ENCODE assay signal across 11 mouse cellular contexts in the genomic region with DNA sequence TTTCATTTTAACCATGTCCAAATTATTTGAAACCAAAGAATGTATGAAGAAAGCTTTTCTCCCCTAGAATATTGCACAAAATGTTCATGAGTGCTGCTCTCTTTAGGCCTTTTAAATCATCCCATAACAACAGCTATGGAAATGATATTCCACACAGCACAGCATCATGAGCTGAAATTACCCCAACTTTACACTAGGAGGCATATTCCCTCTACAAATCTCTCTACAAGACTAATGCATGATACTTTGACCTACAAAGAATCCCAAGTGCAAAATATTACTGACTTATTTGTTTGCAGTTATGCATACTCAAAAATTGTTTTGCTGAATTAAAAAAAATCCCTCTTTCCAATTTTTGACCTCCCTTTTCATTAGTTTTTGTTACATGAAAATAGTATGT.
DNase-seq lines count a peak whose midpoint lies in the region; ATAC-seq and TF ChIP-seq lines count a peak whose summit lies in the region.
"Had no signal": no experiment of that assay in that cellular context is flagged by ENCODE, and none has a peak within 500 bp of the region (broad histone marks: within the 10 kb centered on the region; RNA-seq: fewer than 3 reads in every experiment).

No protein-coding gene starts in this region.

- intact Hi-C loops in left cerebral cortex, adult 2 months (cut with DNase I) = no loop called here

- H3K4me1 ChIP-seq in forebrain, postnatal 0 days (ENCODE audit: insufficient read depth) = no peaks in the 10 kb centered on the region
- no peaks in the 10 kb centered on the region for H3K4me1 ChIP-seq in forebrain, embryonic 13.5 days
- no peaks in the 10 kb centered on the region for H3K4me1 ChIP-seq in MEL (ENCODE audit: control insufficient read depth in 1 of 2, insufficient read depth in 2 of 2, low read length in 2 of 2)
- H3K4me1 ChIP-seq in embryonic facial prominence, embryonic 14.5 days (ENCODE audit: control insufficient read depth, insufficient read depth, low read length) = no peaks in the 10 kb centered on the region
- H3K4me1 ChIP-seq: embryonic facial prominence, embryonic 15.5 days had no signal

- H3K79me2 ChIP-seq in MEL (ENCODE audit: control insufficient read depth, insufficient read depth, low read length, poor library complexity) = no peaks in the 10 kb centered on the region

- no peaks in the 10 kb centered on the region for H3K9me3 ChIP-seq in forebrain, postnatal 0 days (ENCODE audit: low read length)
- no peaks in the 10 kb centered on the region for H3K9me3 ChIP-seq in forebrain, embryonic 13.5 days (replicated peaks)
- H3K9me3 ChIP-seq in MEL (replicated peaks; ENCODE audit: insufficient read depth, low read length) = no peaks in the 10 kb centered on the region
- H3K9me3 ChIP-seq in embryonic facial prominence, embryonic 14.5 days (ENCODE audit: control insufficient read depth, low read length) = no peaks in the 10 kb centered on the region
- H3K9me3 ChIP-seq: embryonic facial prominence, embryonic 15.5 days had no signal

- H3K4me3 ChIP-seq in forebrain, postnatal 0 days (ENCODE audit: low read depth, low read length) = no peak overlapping the region
- no peak overlapping the region for H3K4me3 ChIP-seq in forebrain, embryonic 13.5 days
- H3K4me3 ChIP-seq in left cerebral cortex, adult 2 months = no peak overlapping the region
- H3K4me3 ChIP-seq in MEL (ENCODE audit: control insufficient read depth in 1 of 2, insufficient read depth in 1 of 2, low read depth in 2 of 2, low read length in 2 of 2) = no peak overlapping the region
- H3K4me3 ChIP-seq in embryonic facial prominence, embryonic 14.5 days (ENCODE audit: low read depth, low read length) = no peak overlapping the region
- H3K4me3 ChIP-seq: embryonic facial prominence, embryonic 15.5 days had no signal

- no peak for TF ChIP-seq POLR2A in MEL (IDR thresholded peaks at IDR 0.05; ENCODE audit: control insufficient read depth in 1 of 2, insufficient read depth in 1 of 2, low read depth in 1 of 2, low read length in 2 of 2, poor library complexity in 1 of 2)

- TF ChIP-seq RAD21 in MEL (IDR thresholded peaks at IDR 0.05; ENCODE audit: low read depth, low read length) = peak; percentile 77

- ATAC-seq in forebrain, postnatal 0 days = peak; percentile 43; the same call in 1 of the 2 replicates
- no peak for ATAC-seq in forebrain, embryonic 13.5 days
- no peak for ATAC-seq in embryonic facial prominence, embryonic 14.5 days (ENCODE audit: low read depth)

- H3K27ac ChIP-seq in forebrain, postnatal 0 days (ENCODE audit: low read depth, low read length) = no peak overlapping the region
- no peak overlapping the region for H3K27ac ChIP-seq in forebrain, embryonic 13.5 days
- H3K27ac ChIP-seq in left cerebral cortex, adult 2 months = no peak overlapping the region
- no peak overlapping the region for H3K27ac ChIP-seq in MEL (ENCODE audit: control insufficient read depth, low read depth, low read length)
- H3K27ac ChIP-seq in embryonic facial prominence, embryonic 14.5 days (replicated peaks; ENCODE audit: low read depth, low read length) = no peak overlapping the region
- H3K27ac ChIP-seq: embryonic facial prominence, embryonic 15.5 days had no signal

- H3K36me3 ChIP-seq in forebrain, postnatal 0 days (ENCODE audit: insufficient read depth) = no peaks in the 10 kb centered on the region
- H3K36me3 ChIP-seq in forebrain, embryonic 13.5 days (ENCODE audit: poor library complexity, severe bottlenecking) = no peaks in the 10 kb centered on the region
- H3K36me3 ChIP-seq in MEL (ENCODE audit: control insufficient read depth in 1 of 2, insufficient read depth in 2 of 2, low read length in 2 of 2) = no peaks in the 10 kb centered on the region
- H3K36me3 ChIP-seq in embryonic facial prominence, embryonic 14.5 days (ENCODE audit: control insufficient read depth, insufficient read depth, low read length) = no peaks in the 10 kb centered on the region
- H3K36me3 ChIP-seq: embryonic facial prominence, embryonic 15.5 days had no signal

- no peak overlapping the region for H3K4me2 ChIP-seq in forebrain, postnatal 0 days (ENCODE audit: low read depth)
- no peak overlapping the region for H3K4me2 ChIP-seq in forebrain, embryonic 13.5 days
- H3K4me2 ChIP-seq in embryonic facial prominence, embryonic 14.5 days (ENCODE audit: low read depth, low read length) = no peak overlapping the region
- H3K4me2 ChIP-seq: embryonic facial prominence, embryonic 15.5 days had no signal

- no peak overlapping the region for H3K9ac ChIP-seq in forebrain, postnatal 0 days
- no peak overlapping the region for H3K9ac ChIP-seq in forebrain, embryonic 13.5 days
- no peak overlapping the region for H3K9ac ChIP-seq in MEL (ENCODE audit: control insufficient read depth, low read depth, low read length, poor library complexity, severe bottlenecking)
- no peak overlapping the region for H3K9ac ChIP-seq in embryonic facial prominence, embryonic 14.5 days (ENCODE audit: low read depth, low read length)
- H3K9ac ChIP-seq: embryonic facial prominence, embryonic 15.5 days had no signal

- DNase-seq in forebrain, postnatal 0 days = peak; percentile 17
- DNase-seq in left cerebral cortex, adult 2 months (ENCODE audit: extremely low spot score in 1 of 2, low spot score in 2 of 2) = no peak
- DNase-seq in left cerebral cortex, adult 8-10 months (ENCODE audit: low spot score in 2 of 2) = no peak
- DNase-seq in MEL (ENCODE audit: low read depth, low spot score) = peak; percentile 35
- peak; percentile 14 for DNase-seq in embryonic facial prominence, embryonic 14.5 days (ENCODE audit: low spot score)
- DNase-seq in right cerebral cortex, adult 2 months (ENCODE audit: low spot score in 2 of 2) = no peak
- no peak for DNase-seq in right cerebral cortex, postnatal 36 days (ENCODE audit: low spot score in 2 of 2)
- DNase-seq: adrenal gland, postnatal 25 days; right cerebral cortex, postnatal 25 days had no signal

- H3K27me3 ChIP-seq in forebrain, postnatal 0 days (ENCODE audit: insufficient read depth, low read length) = no peaks in the 10 kb centered on the region
- H3K27me3 ChIP-seq in forebrain, embryonic 13.5 days = no peaks in the 10 kb centered on the region
- H3K27me3 ChIP-seq in MEL (ENCODE audit: control insufficient read depth in 1 of 2, insufficient read depth in 2 of 2, low read length in 2 of 2) = no peaks in the 10 kb centered on the region
- H3K27me3 ChIP-seq in embryonic facial prominence, embryonic 14.5 days (replicated peaks; ENCODE audit: control insufficient read depth, insufficient read depth, low read length) = no peaks in the 10 kb centered on the region
- H3K27me3 ChIP-seq: embryonic facial prominence, embryonic 15.5 days had no signal

- TF ChIP-seq CTCF in forebrain, postnatal 0 days (IDR thresholded peaks at IDR 0.05; ENCODE audit: low read depth) = peak; percentile 65
- TF ChIP-seq CTCF in left cerebral cortex, adult 2 months (IDR thresholded peaks at IDR 0.05) = peak; percentile 67
- TF ChIP-seq CTCF in MEL (IDR thresholded peaks at IDR 0.05 in 2 of 3, conservative IDR thresholded peaks at IDR 0.05 in 1 of 3; ENCODE audit: control insufficient read depth in 1 of 3, insufficient read depth in 1 of 3, low read depth in 2 of 3, low read length in 3 of 3, poor library complexity in 1 of 3, severe bottlenecking in 1 of 3) = peak in 2 of 3 experiments; percentile 8 to 56; a peak in 2 of 6 replicates

- no peak for TF ChIP-seq EP300 in MEL (IDR thresholded peaks at IDR 0.05; ENCODE audit: low read depth in 1 of 2, low read length in 2 of 2)

TF ChIP-seq in MEL, 35 proteins besides CTCF, POLR2A, EP300 and RAD21:
- TF ChIP-seq MEF2A (IDR thresholded peaks at IDR 0.05; ENCODE audit: extremely low read depth, insufficient replicate concordance, low read depth, low read length, poor library complexity, severe bottlenecking) (no peak), NRF1 (IDR thresholded peaks at IDR 0.05; ENCODE audit: insufficient read depth, low read depth, low read length, poor library complexity, severe bottlenecking) (no peak), SIN3A (IDR thresholded peaks at IDR 0.05; ENCODE audit: low read length) (no peak), RCOR1 (IDR thresholded peaks at IDR 0.05; ENCODE audit: low read depth, low read length) (no peak), KAT2A (conservative IDR thresholded peaks at IDR 0.05; ENCODE audit: low read depth, low read length) (no peak), POLR2AphosphoS2 (IDR thresholded peaks at IDR 0.05; ENCODE audit: low read length) (no peak), MYC (IDR thresholded peaks at IDR 0.05; ENCODE audit: low read depth, low read length) (no peak), TCF12 (IDR thresholded peaks at IDR 0.05; ENCODE audit: low read depth, low read length) (no peak), ZC3H11A (IDR thresholded peaks at IDR 0.05; ENCODE audit: low read depth, low read length) (peak; percentile 64), SMC3 (IDR thresholded peaks at IDR 0.05; ENCODE audit: low read depth, low read length) (peak; percentile 70)

Comparison
In these comparisons a context has a peak if more than half of its experiments do, and no peak if none do; other contexts are left out.
1. DNase-seq: peak in forebrain, postnatal 0 days (single experiment), MEL (single experiment) and embryonic facial prominence, embryonic 14.5 days (single experiment); none in left cerebral cortex, adult 2 months (0 of 2), left cerebral cortex, adult 8-10 months (0 of 2), right cerebral cortex, adult 2 months (0 of 2) and right cerebral cortex, postnatal 36 days (0 of 2).
2. Peak in every context shown above with its lines, with median percentiles within 50 percentile points of each other: CTCF ChIP-seq.